Mouse (Mus musculus) left cerebral cortex, postnatal 36 days (tissue): Measurements from ENCODE around the gene Cyp2e1. TPM values are rescaled to one million over a fixed set of nuclear protein-coding genes. Genes with fewer than 3 reads are reported as not detected.
"Not testable (repeated sequence)": the region's sequence is repeated elsewhere in the genome, so short reads cannot be mapped to it uniquely, and the experiment has no call there.

ENCODE experiments used
- DNase-seq, 2 experiments: peaks; one replicate each; pipeline ENCODE4 v3.0.0; 2021 to 2022; ENCODE audit warnings: low spot score in 2 of 2, mixed read lengths in 1 of 2
- intact Hi-C: fragments of 180-260 bp; cut with DNase I; formaldehyde crosslinking; loops from one replicate; pipeline ENCODE4 v1.15.1; 2025
- total RNA-seq, 2 experiments: library from RNA; stranded (reverse); gene quantifications; 2 replicates each; pipeline ENCODE4 v1.2.3; 2021

The Cyp2e1 gene
- not detected for total RNA-seq

- intact Hi-C loops = no loop called here
- DNase-seq = no peak
Measured at GRCm38 (mm10) chr7:140763447-140764020, at the start of gene Cyp2e1. Gene Cyp2e1, plus strand, starts transcription at chr7:140763739.

GRCm38 (mm10) chr7:140717155-140718055, 46.1 kb upstream of the Cyp2e1 start:
- DNase-seq = peak; percentile 22 to 55

GRCm38 (mm10) chr7:140721095-140721494, 42.4 kb upstream of the Cyp2e1 start:
- intact Hi-C loops = no loop called here
- DNase-seq = no peak

More at GRCm38 (mm10) chr7:140717155-140718055, 46.1 kb upstream of the Cyp2e1 start:
- intact Hi-C loops = no loop called here

GRCm38 (mm10) chr7:140725558-140725957, 38.0 kb upstream of the Cyp2e1 start:
- DNase-seq = no peak
- intact Hi-C loops = no loop called here

GRCm38 (mm10) chr7:140733162-140733561, 30.4 kb upstream of the Cyp2e1 start:
- no peak for DNase-seq
- intact Hi-C loops = loop anchor here (10.0 kb wide), 1 partner anchor 578 kb away; the partner anchor contains the start of gene Sprn

- no peak for DNase-seq
- intact Hi-C loops = no loop called here
Measured at GRCm38 (mm10) chr7:140747402-140747801, 16.1 kb upstream of the Cyp2e1 start.

GRCm38 (mm10) chr7:140748116-140748826, 15.3 kb upstream of the Cyp2e1 start:
- intact Hi-C loops = no loop called here
- no peak for DNase-seq

GRCm38 (mm10) chr7:140748827-140749160, 14.7 kb upstream of the Cyp2e1 start:
- intact Hi-C loops = no loop called here
- DNase-seq = no peak

GRCm38 (mm10) chr7:140754556-140754955, 9.0 kb upstream of the Cyp2e1 start:
- DNase-seq = no peak
- intact Hi-C loops = no loop called here

GRCm38 (mm10) chr7:140756151-140756854, 7.2 kb upstream of the Cyp2e1 start:
- intact Hi-C loops = no loop called here
- no peak for DNase-seq

- intact Hi-C loops = no loop called here
- no peak for DNase-seq
Measured at GRCm38 (mm10) chr7:140760647-140761046, 2.9 kb upstream of the Cyp2e1 start.

- intact Hi-C loops, DNase-seq: not testable (repeated sequence)
Measured at GRCm38 (mm10) chr7:140765391-140765790, 1.9 kb downstream of the Cyp2e1 start.

- intact Hi-C loops = no loop called here
- DNase-seq = no peak
Measured at GRCm38 (mm10) chr7:140765888-140766739, 2.6 kb downstream of the Cyp2e1 start.

- intact Hi-C loops = no loop called here
- DNase-seq = no peak
Measured at GRCm38 (mm10) chr7:140780548-140780947, 17.0 kb downstream of the Cyp2e1 start.

- intact Hi-C loops = no loop called here
- no peak for DNase-seq
Measured at GRCm38 (mm10) chr7:140787406-140788052, 24.0 kb downstream of the Cyp2e1 start, which contains the start of gene Syce1. Gene Syce1, minus strand, starts transcription at chr7:140787852.

GRCm38 (mm10) chr7:140788053-140788435, 24.5 kb downstream of the Cyp2e1 start:
- intact Hi-C loops = no loop called here
- no peak for DNase-seq

- DNase-seq = no peak
- intact Hi-C loops = no loop called here
Measured at GRCm38 (mm10) chr7:140793541-140793940, 30.0 kb downstream of the Cyp2e1 start.

GRCm38 (mm10) chr7:140797619-140798018, 34.1 kb downstream of the Cyp2e1 start:
- DNase-seq = no peak
- intact Hi-C loops = no loop called here
